Mouse (Mus musculus): ENCODE measurements at regions not wholly inside any gene's neighbourhood (a gene's known extent, or its start where the extent isn't known, plus 50 kb on each side); places are given as distances from the start of the nearest gene placed in this dataset.

- in situ Hi-C loops (cut with MboI, MseI): loop anchor here (10.0 kb wide), 2 partner anchors 243 to 687 kb away; no protein-coding TSS in a partner anchor
Observed at GRCm38 (mm10) chr1:169602122-169602521, 53.2 kb upstream of the Rgs5 start.

- in situ Hi-C loops (cut with MboI, MseI): loop anchor here (10.0 kb wide), 1 partner anchor 1640 kb away; no protein-coding TSS in a partner anchor
Observed at GRCm38 (mm10) chr1:169594470-169594869, 60.8 kb upstream of the Rgs5 start.

GRCm38 (mm10) chr1:169586361-169586760 lies 55.1 kb upstream of the Nuf2 start:
- in situ Hi-C loops (cut with MboI, MseI): loop anchor here (5.0 kb wide), 1 partner anchor 311 kb away; no protein-coding TSS in a partner anchor

GRCm38 (mm10) chr1:169582405-169582804 lies 51.1 kb upstream of the Nuf2 start:
- in situ Hi-C loops (cut with MboI, MseI): no loop called here

Measured in T-helper 2 cell (primary cell).